Mouse (Mus musculus) embryonic facial prominence, embryonic 12.5 days (tissue): Measurements from ENCODE around the gene Gm13089. TPM values are rescaled to one million over a fixed set of nuclear protein-coding genes. Genes with fewer than 3 reads are reported as not detected.
"Not testable (repeated sequence)": the region's sequence is repeated elsewhere in the genome, so short reads cannot be mapped to it uniquely, and the experiment has no call there.

Experiments used
- ATAC-seq: fragments of 200-750 bp; cut with Nextera tagmentation; 2 replicates; pipeline ENCODE4 v1.8.0; 2017; ENCODE audit not compliant: insufficient number of reproducible peaks, insufficient read depth, low FRiP score, low TSS enrichment
- H3K27ac ChIP-seq: fragments of 300-500 bp; sonication (generic); 2 replicates; pipeline ENCODE4 v1.5.1; 2016; ENCODE audit warnings: mild to moderate bottlenecking
- H3K27me3 ChIP-seq: fragments of 300-500 bp; sonication (generic); 2 replicates; pipeline ENCODE4 v1.6.1; 2016; ENCODE audit warnings: mild to moderate bottlenecking, moderate library complexity
- H3K36me3 ChIP-seq: fragments of 300-500 bp; sonication (generic); 2 replicates; pipeline ENCODE4 v1.6.1; 2016; ENCODE audit warnings: mild to moderate bottlenecking
- H3K4me1 ChIP-seq: fragments of 300-500 bp; sonication (generic); 2 replicates; pipeline ENCODE4 v1.6.1; 2016
- H3K4me2 ChIP-seq: fragments of 300-500 bp; sonication (generic); replicated peaks from 2 replicates; pipeline ENCODE4 v1.6.1; 2016; ENCODE audit warnings: mild to moderate bottlenecking, moderate library complexity
- H3K4me3 ChIP-seq: fragments of 300-500 bp; sonication (generic); 2 replicates; pipeline ENCODE4 v1.5.1; 2016; ENCODE audit warnings: mild to moderate bottlenecking
- H3K9ac ChIP-seq: fragments of 300-500 bp; sonication (generic); 2 replicates; pipeline ENCODE4 v1.6.1; 2016; ENCODE audit warnings: mild to moderate bottlenecking, moderate library complexity
- H3K9me3 ChIP-seq: fragments of 300-500 bp; sonication (generic); 2 replicates; pipeline ENCODE4 v1.6.1; 2016; ENCODE audit warnings: mild to moderate bottlenecking, moderate library complexity
- WGBS: fragments of 180-500 bp; shearing (Covaris S2); methylation state at CpG from one replicate; pipeline ENCODE4 v1.1.7; 2016; 5-methylcytosine and 5-hydroxymethylcytosine counted together
- polyA plus RNA-seq: library from polyadenylated mRNA; unstranded; fragments of >200 nt; fragmentation: Nextera tagmentation; extraction: Ambion mirVana; gene quantifications from 2 replicates; pipeline ENCODE4 v1.2.1, GENCODE M21; 2016

Gm13089 gene
- polyA plus RNA-seq = not detected in 2 replicates

GRCm38 (mm10) chr4:143702611-143703010 is at the start of gene Gm13089:
Gene Gm13089 (minus strand): TSS chr4:143702711.
- Histone ChIP-seq H3K9me3 (peaks cover 22% of the 10 kb centered on the region; the same call in 1 of the 2 replicates), H3K4me3 (no peak within 1 kb of the TSS), H3K36me3 (no peaks in the 10 kb centered on the region), H3K9ac (no peak within 1 kb of the TSS), H3K4me1 (no peaks in the 10 kb centered on the region), H3K27ac (no peak within 1 kb of the TSS), H3K4me2 (no peak within 1 kb of the TSS), H3K27me3 (no peaks in the 10 kb centered on the region)
- ATAC-seq = no peak
- 80% methylated on average over 2 of the region's 2 CpGs for WGBS

DNA sequence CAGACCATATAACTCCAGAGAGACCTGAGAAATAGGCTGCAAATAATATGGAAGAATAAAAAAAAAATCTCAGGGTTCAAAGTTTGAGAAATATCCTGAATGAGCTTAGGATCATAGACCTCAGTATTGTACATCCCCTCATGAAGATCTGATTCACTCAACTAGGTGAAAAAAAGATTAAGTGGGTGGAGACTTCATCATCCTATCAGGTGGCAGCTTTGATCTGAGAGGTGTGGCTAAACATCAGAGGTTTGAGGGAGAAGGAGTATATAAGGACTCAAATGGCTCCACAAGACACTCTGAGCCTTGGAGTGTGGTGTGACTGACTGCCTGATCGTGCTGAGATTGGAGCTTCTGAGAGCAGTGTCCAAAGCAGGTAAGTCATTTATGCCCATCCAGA is 16.6 kb upstream of the Gm13089 start, which contains the start of gene Gm13078:
TSS of gene Gm13078 (plus strand) at position 301 of the 400 bp plus-strand sequence.
- H3K4me2 ChIP-seq = no peak within 1 kb of the TSS
- no peak within 1 kb of the TSS for H3K27ac ChIP-seq
- no peaks in the 10 kb centered on the region for H3K27me3 ChIP-seq
- ATAC-seq = no peak
- H3K36me3 ChIP-seq = no peaks in the 10 kb centered on the region
- WGBS = 78% methylated on average over 1 of the region's 1 CpGs
- no peak within 1 kb of the TSS for H3K9ac ChIP-seq
- H3K4me1 ChIP-seq = no peaks in the 10 kb centered on the region
- no peak within 1 kb of the TSS for H3K4me3 ChIP-seq
- H3K9me3 ChIP-seq = peaks cover 18% of the 10 kb centered on the region

DNA sequence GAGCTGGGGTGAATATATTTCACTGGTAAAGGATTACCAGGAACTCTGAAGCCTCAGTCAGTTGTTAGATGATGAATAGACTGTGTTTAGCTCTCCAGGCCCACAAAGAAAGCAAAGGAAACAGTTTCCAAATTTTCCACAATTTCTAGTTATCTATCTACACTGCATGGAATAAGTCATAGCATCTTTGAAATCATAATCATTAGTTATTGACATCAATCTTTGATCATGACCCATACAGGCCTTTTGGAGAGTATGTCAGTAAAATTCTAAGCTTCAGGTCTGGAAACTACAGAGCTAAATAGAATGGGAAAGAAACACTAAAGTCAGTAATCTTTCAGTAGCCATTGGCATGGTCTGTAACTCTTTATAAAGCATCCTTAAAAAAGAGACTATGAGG is 45.4 kb downstream of the Gm13089 start, which contains the start of gene Gm13088:
TSS of gene Gm13088 (minus strand) at position 101 of the 400 bp plus-strand sequence.
- not testable (repeated sequence) for ATAC-seq, H3K9me3 ChIP-seq, H3K4me1 ChIP-seq, H3K4me2 ChIP-seq, H3K27ac ChIP-seq, H3K36me3 ChIP-seq, H3K9ac ChIP-seq, H3K4me3 ChIP-seq, H3K27me3 ChIP-seq

Other genes starting within 250 kb of the Gm13089 start
- not detected in 2 replicates for gene Gm13043, start 191.4 kb downstream of the Gm13089 start, polyA plus RNA-seq
- gene Gm13040, start 166.8 kb downstream of the Gm13089 start, polyA plus RNA-seq = not detected in 2 replicates
- not detected in 2 replicates for gene BC080695, start 151.0 kb downstream of the Gm13089 start, polyA plus RNA-seq
- gene Gm13057, start 151.0 kb downstream of the Gm13089 start, polyA plus RNA-seq = not detected in 2 replicates
- not detected in 2 replicates for gene Gm13083, start 87.7 kb downstream of the Gm13089 start, polyA plus RNA-seq
- not detected in 2 replicates for gene Gm13088, start 45.5 kb downstream of the Gm13089 start, polyA plus RNA-seq
- not detected in 2 replicates for gene Gm13078, start 16.7 kb upstream of the Gm13089 start, polyA plus RNA-seq
- gene Gm13023, start 86.6 kb upstream of the Gm13089 start, polyA plus RNA-seq = not detected in 2 replicates
- not detected in 2 replicates for gene Gm13084, start 113.4 kb upstream of the Gm13089 start, polyA plus RNA-seq
- not detected in 2 replicates for gene Gm13103, start 143.8 kb upstream of the Gm13089 start, polyA plus RNA-seq
- gene Pramef6, start 197.7 kb upstream of the Gm13089 start, polyA plus RNA-seq = not detected in 2 replicates
- gene Pramef25, start 248.3 kb upstream of the Gm13089 start, polyA plus RNA-seq = not detected in 2 replicates